Mouse (Mus musculus): ENCODE data around the gene Aunip. TPM values are rescaled to one million over a fixed set of nuclear protein-coding genes. Genes with fewer than 3 reads are reported as not detected.
A peak's percentile ranks its signal among the peaks of the same experiment; 100 is the strongest.
"Not testable (repeated sequence)": the region's sequence is repeated elsewhere in the genome, so short reads cannot be mapped to it uniquely, and the experiment has no call there.

Gene Aunip
- polyA plus RNA-seq, 1 experiment from 2014 or later: 26.9 TPM

GRCm38 (mm10) chr4:134489986-134490665, 20.7 kb upstream of the Aunip start:
- Histone ChIP-seq H3K36me3 (no peaks in the 10 kb centered on the region), H3K27me3 (replicated peaks) (peaks cover 4% of the 10 kb centered on the region), H3K4me3 (no peak overlapping the region), H3K9me3 (replicated peaks) (peaks cover 4% of the 10 kb centered on the region; the same call in 1 of the 2 replicates), H3K4me1 (peaks cover 22% of the 10 kb centered on the region), H3K9ac (no peak overlapping the region), H3K4me2 (no peak overlapping the region), H3K27ac (no peak overlapping the region)
- ATAC-seq: no peak
- WGBS (ENCODE audit: insufficient replicate concordance): 47% methylated on average over 11 of the region's 11 CpGs

GRCm38 (mm10) chr4:134491716-134492115, 19.1 kb upstream of the Aunip start:
- Histone ChIP-seq H3K9ac (no peak overlapping the region), H3K36me3 (no peaks in the 10 kb centered on the region), H3K9me3 (replicated peaks) (peaks cover 4% of the 10 kb centered on the region; the same call in 1 of the 2 replicates), H3K27me3 (replicated peaks) (peaks cover 8% of the 10 kb centered on the region; the same call in 1 of the 2 replicates), H3K4me1 (peaks cover 37% of the 10 kb centered on the region), H3K4me3 (no peak overlapping the region), H3K4me2 (no peak overlapping the region), H3K27ac (no peak overlapping the region)
- ATAC-seq: no peak
- WGBS (ENCODE audit: insufficient replicate concordance): 59% methylated on average over 6 of the region's 6 CpGs

GRCm38 (mm10) chr4:134494161-134494560, 16.6 kb upstream of the Aunip start:
- peak overlapping the region; percentile 22; the same call in 1 of the 2 replicates for H3K9ac ChIP-seq
- H3K36me3 ChIP-seq; H3K4me3 ChIP-seq; ATAC-seq; H3K27me3 ChIP-seq (replicated peaks); H3K9me3 ChIP-seq (replicated peaks): not testable (repeated sequence)
- WGBS (ENCODE audit: insufficient replicate concordance): 76% methylated on average over 6 of the region's 6 CpGs
- peaks cover 60% of the 10 kb centered on the region for H3K4me1 ChIP-seq
- H3K4me2 ChIP-seq: 0 out of 2 replicates have a peak overlapping the region, but pooled peaks have one; percentile 11
- H3K27ac ChIP-seq: peak overlapping the region; percentile 38; the same call in 1 of the 2 replicates

GRCm38 (mm10) chr4:134494780-134495545, 15.8 kb upstream of the Aunip start:
- 22% methylated on average over 16 of the region's 16 CpGs for WGBS (ENCODE audit: insufficient replicate concordance)
- Histone ChIP-seq H3K27me3 (replicated peaks) (peaks cover 4% of the 10 kb centered on the region; the same call in 1 of the 2 replicates), H3K36me3 (no peaks in the 10 kb centered on the region), H3K4me1 (peaks cover 55% of the 10 kb centered on the region), H3K4me3 (no peak overlapping the region), H3K27ac (peak overlapping the region; percentile 38; the same call in 1 of the 2 replicates), H3K4me2 (0 out of 2 replicates have a peak overlapping the region, but pooled peaks have one; percentile 11), H3K9ac (peak overlapping the region; percentile 22; the same call in 1 of the 2 replicates), H3K9me3 (replicated peaks) (peaks cover 4% of the 10 kb centered on the region; the same call in 1 of the 2 replicates)
- peak; percentile 40 for ATAC-seq

GRCm38 (mm10) chr4:134495546-134495923, 15.3 kb upstream of the Aunip start:
- Histone ChIP-seq H3K4me1 (peaks cover 58% of the 10 kb centered on the region), H3K27me3 (replicated peaks) (peaks cover 4% of the 10 kb centered on the region; the same call in 1 of the 2 replicates), H3K9ac (no peak overlapping the region), H3K9me3 (replicated peaks) (peaks cover 3% of the 10 kb centered on the region; the same call in 1 of the 2 replicates), H3K27ac (peak overlapping the region; percentile 38; the same call in 1 of the 2 replicates), H3K4me2 (no peak overlapping the region), H3K36me3 (no peaks in the 10 kb centered on the region), H3K4me3 (no peak overlapping the region)
- no peak for ATAC-seq
- 68% methylated on average over 5 of the region's 5 CpGs for WGBS (ENCODE audit: insufficient replicate concordance)

- Histone ChIP-seq H3K27ac (peak within 1 kb of the TSS; percentile 79), H3K27me3 (replicated peaks) (peaks cover 4% of the 10 kb centered on the region; the same call in 1 of the 2 replicates), H3K9ac (peak within 1 kb of the TSS; percentile 74), H3K9me3 (replicated peaks) (no peaks in the 10 kb centered on the region), H3K4me1 (peaks cover 60% of the 10 kb centered on the region), H3K4me2 (peak within 1 kb of the TSS; percentile 96), H3K36me3 (no peaks in the 10 kb centered on the region), H3K4me3 (peak within 1 kb of the TSS; percentile 62)
- 2% methylated on average over 35 of the region's 35 CpGs for WGBS (ENCODE audit: insufficient replicate concordance)
- peak; percentile 86 for ATAC-seq
Measured at GRCm38 (mm10) chr4:134496595-134497210, 14.1 kb upstream of the Aunip start, which contains the start of gene Paqr7. Gene Paqr7 (plus strand): TSS chr4:134496697.

- ATAC-seq: peak; percentile 11
- 6% methylated on average over 6 of the region's 6 CpGs for WGBS (ENCODE audit: insufficient replicate concordance)
- Histone ChIP-seq H3K27ac (peak overlapping the region; percentile 79), H3K4me2 (peak overlapping the region; percentile 96), H3K4me3 (peak overlapping the region; percentile 62), H3K36me3 (no peaks in the 10 kb centered on the region), H3K27me3 (replicated peaks) (peaks cover 4% of the 10 kb centered on the region; the same call in 1 of the 2 replicates), H3K9me3 (replicated peaks) (no peaks in the 10 kb centered on the region), H3K9ac (peak overlapping the region; percentile 74), H3K4me1 (peaks cover 66% of the 10 kb centered on the region)
Measured at GRCm38 (mm10) chr4:134497223-134497622, 13.6 kb upstream of the Aunip start.

- no peak for ATAC-seq
- Histone ChIP-seq H3K4me3 (no peak overlapping the region), H3K4me1 (peaks cover 70% of the 10 kb centered on the region)
Measured at GRCm38 (mm10) chr4:134497986-134498731, 12.6 kb upstream of the Aunip start.

GRCm38 (mm10) chr4:134498983-134499382, 11.8 kb upstream of the Aunip start:
- not testable (repeated sequence) for H3K27ac ChIP-seq; H3K27me3 ChIP-seq (replicated peaks); H3K36me3 ChIP-seq; H3K9ac ChIP-seq; H3K4me3 ChIP-seq; H3K4me2 ChIP-seq; H3K9me3 ChIP-seq (replicated peaks); ATAC-seq
- WGBS (ENCODE audit: insufficient replicate concordance): 48% methylated on average over 6 of the region's 6 CpGs
- peaks cover 73% of the 10 kb centered on the region for H3K4me1 ChIP-seq

More at GRCm38 (mm10) chr4:134497986-134498731, 12.6 kb upstream of the Aunip start:
- WGBS (ENCODE audit: insufficient replicate concordance): 58% methylated on average over 12 of the region's 12 CpGs
- H3K4me2 ChIP-seq: peak overlapping the region; percentile 96
- peaks cover 4% of the 10 kb centered on the region; the same call in 1 of the 2 replicates for H3K27me3 ChIP-seq (replicated peaks)
- H3K9me3 ChIP-seq (replicated peaks): no peaks in the 10 kb centered on the region
- no peak overlapping the region for H3K27ac ChIP-seq
- H3K36me3 ChIP-seq: no peaks in the 10 kb centered on the region
- no peak overlapping the region for H3K9ac ChIP-seq

- Histone ChIP-seq H3K4me2 (no peak overlapping the region), H3K27ac (no peak overlapping the region), H3K4me3 (no peak overlapping the region), H3K36me3 (no peaks in the 10 kb centered on the region), H3K9me3 (replicated peaks) (no peaks in the 10 kb centered on the region), H3K4me1 (peaks cover 73% of the 10 kb centered on the region), H3K9ac (no peak overlapping the region), H3K27me3 (replicated peaks) (no peaks in the 10 kb centered on the region)
- WGBS (ENCODE audit: insufficient replicate concordance): 79% methylated on average over 6 of the region's 6 CpGs
- ATAC-seq: no peak
Measured at GRCm38 (mm10) chr4:134501095-134501494, 9.7 kb upstream of the Aunip start.

Measured in liver, embryonic 12.5 days (tissue).